Mouse (Mus musculus) left cerebral cortex, adult 9 months (tissue): Measurements from ENCODE around the gene Glra4.

Source experiments
- DNase-seq, 2 experiments: peaks; one replicate each; pipeline ENCODE4 v3.0.0; 2022; ENCODE audit warnings: low spot score in 2 of 2

Gene Glra4

GRCm38 (mm10) chrX:136780041-136780440 is at the start of gene Glra4:
Gene Glra4, minus strand, starts transcription at chrX:136780141.
- no peak for DNase-seq

GRCm38 (mm10) chrX:136828610-136829009 is 48.7 kb upstream of the Glra4 start:
- no peak for DNase-seq

GRCm38 (mm10) chrX:136825016-136825415 is 45.1 kb upstream of the Glra4 start:
- peak in 1 of 2 experiments; percentile 33 for DNase-seq

GRCm38 (mm10) chrX:136822371-136822770 is 42.4 kb upstream of the Glra4 start, which contains the start of gene Plp1:
Gene Plp1, plus strand, starts transcription at chrX:136822671.
- no peak for DNase-seq

GRCm38 (mm10) chrX:136820250-136820649 is 40.3 kb upstream of the Glra4 start:
- peak; percentile 32 to 84 for DNase-seq

- DNase-seq = no peak
Measured at GRCm38 (mm10) chrX:136819752-136820151, 39.8 kb upstream of the Glra4 start.

- DNase-seq = no peak
Measured at GRCm38 (mm10) chrX:136797223-136797622, 17.3 kb upstream of the Glra4 start.

GRCm38 (mm10) chrX:136789446-136789845 is 9.5 kb upstream of the Glra4 start:
- no peak for DNase-seq

- no peak for DNase-seq
Measured at GRCm38 (mm10) chrX:136779262-136779661, 679 bp downstream of the Glra4 start.

- DNase-seq = no peak
Measured at GRCm38 (mm10) chrX:136778046-136778445, 1.9 kb downstream of the Glra4 start.

- DNase-seq = no peak
Measured at GRCm38 (mm10) chrX:136773035-136773434, 6.9 kb downstream of the Glra4 start.

- DNase-seq = no peak
Measured at GRCm38 (mm10) chrX:136761103-136762074, 18.6 kb downstream of the Glra4 start.

GRCm38 (mm10) chrX:136755464-136755863 is 24.5 kb downstream of the Glra4 start:
- peak in 1 of 2 experiments; percentile 27 for DNase-seq

GRCm38 (mm10) chrX:136749329-136749728 is 30.6 kb downstream of the Glra4 start:
- DNase-seq = peak in 1 of 2 experiments; percentile 26

- DNase-seq = no peak
Measured at GRCm38 (mm10) chrX:136744663-136745062, 35.3 kb downstream of the Glra4 start.

- no peak for DNase-seq
Measured at GRCm38 (mm10) chrX:136743459-136743858, 36.5 kb downstream of the Glra4 start, which contains the start of gene Morf4l2. Gene Morf4l2, minus strand, starts transcription at chrX:136743690.

- DNase-seq = peak in 1 of 2 experiments; percentile 62
Measured at GRCm38 (mm10) chrX:136742661-136743103, 37.3 kb downstream of the Glra4 start.

GRCm38 (mm10) chrX:136742241-136742640 is 37.7 kb downstream of the Glra4 start:
- DNase-seq = no peak

- DNase-seq = peak; percentile 46 to 67
Measured at GRCm38 (mm10) chrX:136741651-136742201, 38.2 kb downstream of the Glra4 start.

GRCm38 (mm10) chrX:136740791-136741650 is 38.9 kb downstream of the Glra4 start:
- DNase-seq = peak; percentile 96 to 99

GRCm38 (mm10) chrX:136740087-136740790 is 39.7 kb downstream of the Glra4 start:
- DNase-seq = no peak
